Mouse (Mus musculus): ENCODE measurements around the gene Aif1. TPM values are rescaled to one million over a fixed set of nuclear protein-coding genes. Genes with fewer than 3 reads are reported as not detected.
A peak's percentile ranks its signal among the peaks of the same experiment; 100 is the strongest.

Gene Aif1
- 0.29 and 0.42 TPM in 2 replicates for total RNA-seq (2012; rRNA removed)
- polyA plus RNA-seq (2012; ENCODE audit: insufficient read depth in 1 of 2, insufficient read length in 2 of 2, low read depth in 1 of 2, low replicate concordance in 2 of 2, missing spikeins in 1 of 2): under 1 TPM in 1 of 2 experiments, not detected in 1; 0.45 TPM

DNA sequence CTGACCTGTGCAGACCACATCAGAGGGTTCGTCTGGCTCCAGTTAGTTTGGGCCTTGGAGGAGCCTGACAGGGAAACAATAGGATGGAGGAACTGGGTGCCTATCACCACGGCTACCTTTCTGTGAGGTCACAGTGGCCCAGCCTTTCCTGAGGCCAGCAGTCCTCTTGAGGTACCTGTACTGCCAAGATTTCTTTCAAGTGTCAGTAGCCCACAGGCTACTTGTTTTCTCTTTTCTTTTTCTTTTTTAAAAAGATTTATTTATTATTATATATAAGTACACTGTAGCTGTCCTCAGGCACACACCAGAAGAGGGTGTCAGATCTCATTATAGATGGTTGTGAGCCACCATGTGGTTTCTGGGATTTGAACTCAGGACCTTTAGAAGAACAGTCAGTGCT lies at the start of gene Aif1:
TSS of gene Aif1 (minus strand) at position 101 of the 400 bp plus-strand sequence.
- no peak within 1 kb of the TSS for H3K9ac ChIP-seq (ENCODE audit: control insufficient read depth, low read depth, low read length, poor library complexity, severe bottlenecking)
- peak within 1 kb of the TSS; percentile 39 for H3K27ac ChIP-seq (ENCODE audit: control insufficient read depth, low read depth, low read length)
- H3K27me3 ChIP-seq (ENCODE audit: control insufficient read depth in 1 of 2, insufficient read depth in 2 of 2, low read length in 2 of 2): no peaks in the 10 kb centered on the region
- peaks cover 0 to 15% of the 10 kb centered on the region in 2 experiments; a peak in 2 of 4 replicates for H3K36me3 ChIP-seq (ENCODE audit: control insufficient read depth in 1 of 2, insufficient read depth in 2 of 2, low read length in 2 of 2)
- H3K9me3 ChIP-seq (replicated peaks; ENCODE audit: insufficient read depth, low read length): no peaks in the 10 kb centered on the region
- H3K79me2 ChIP-seq (ENCODE audit: control insufficient read depth, insufficient read depth, low read length, poor library complexity): no peaks in the 10 kb centered on the region
- H3K4me3 ChIP-seq (ENCODE audit: control insufficient read depth in 1 of 2, insufficient read depth in 1 of 2, low read depth in 2 of 2, low read length in 2 of 2): no peak within 1 kb of the TSS
- no peak for DNase-seq (ENCODE audit: low read depth, low spot score)
- peaks cover 12 to 22% of the 10 kb centered on the region in 2 experiments for H3K4me1 ChIP-seq (ENCODE audit: control insufficient read depth in 1 of 2, insufficient read depth in 2 of 2, low read length in 2 of 2)
- no peak for TF ChIP-seq MXI1 (IDR thresholded peaks at IDR 0.05; ENCODE audit: low read depth, low read length)
- TF ChIP-seq TCF12 (IDR thresholded peaks at IDR 0.05; ENCODE audit: low read depth, low read length): no peak
- TF ChIP-seq HCFC1 (IDR thresholded peaks at IDR 0.05; ENCODE audit: low read depth, low read length): no peak
- TF ChIP-seq POLR2AphosphoS2 (IDR thresholded peaks at IDR 0.05; ENCODE audit: low read length): no peak
- TF ChIP-seq ETS1 (IDR thresholded peaks at IDR 0.05; ENCODE audit: low read depth, low read length): no peak
- TF ChIP-seq POLR2A (IDR thresholded peaks at IDR 0.05; ENCODE audit: control insufficient read depth in 1 of 2, insufficient read depth in 1 of 2, low read depth in 1 of 2, low read length in 2 of 2, poor library complexity in 1 of 2): no peak
- no peak for TF ChIP-seq MAFK (IDR thresholded peaks at IDR 0.05; ENCODE audit: borderline replicate concordance, low read depth, low read length)
- TF ChIP-seq BHLHE40 (IDR thresholded peaks at IDR 0.05; ENCODE audit: borderline replicate concordance, low read depth, low read length): no peak
- no peak for TF ChIP-seq MYB (IDR thresholded peaks at IDR 0.05; ENCODE audit: low read depth, low read length)
- no peak for TF ChIP-seq POLR2AphosphoS5 (IDR thresholded peaks at IDR 0.05; ENCODE audit: borderline replicate concordance, low read depth, low read length)
- TF ChIP-seq CTCF (IDR thresholded peaks at IDR 0.05 in 2 of 3, conservative IDR thresholded peaks at IDR 0.05 in 1 of 3; ENCODE audit: control insufficient read depth in 1 of 3, insufficient read depth in 1 of 3, low read depth in 2 of 3, low read length in 3 of 3, poor library complexity in 1 of 3, severe bottlenecking in 1 of 3): no peak
- TF ChIP-seq E2F4 (IDR thresholded peaks at IDR 0.05; ENCODE audit: borderline replicate concordance, low read depth, low read length): no peak
- no peak for TF ChIP-seq JUND (IDR thresholded peaks at IDR 0.05; ENCODE audit: low read depth, low read length)
- no peak for TF ChIP-seq USF1 (IDR thresholded peaks at IDR 0.05; ENCODE audit: low read depth, low read length)
- no peak for TF ChIP-seq CHD2 (IDR thresholded peaks at IDR 0.05; ENCODE audit: low read length)
- TF ChIP-seq GATA1 (IDR thresholded peaks at IDR 0.05; ENCODE audit: low read depth, low read length): no peak
- no peak for TF ChIP-seq TBP (IDR thresholded peaks at IDR 0.05; ENCODE audit: low read depth, low read length)
- TF ChIP-seq NELFE (IDR thresholded peaks at IDR 0.05; ENCODE audit: low read depth, low read length): no peak

DNA sequence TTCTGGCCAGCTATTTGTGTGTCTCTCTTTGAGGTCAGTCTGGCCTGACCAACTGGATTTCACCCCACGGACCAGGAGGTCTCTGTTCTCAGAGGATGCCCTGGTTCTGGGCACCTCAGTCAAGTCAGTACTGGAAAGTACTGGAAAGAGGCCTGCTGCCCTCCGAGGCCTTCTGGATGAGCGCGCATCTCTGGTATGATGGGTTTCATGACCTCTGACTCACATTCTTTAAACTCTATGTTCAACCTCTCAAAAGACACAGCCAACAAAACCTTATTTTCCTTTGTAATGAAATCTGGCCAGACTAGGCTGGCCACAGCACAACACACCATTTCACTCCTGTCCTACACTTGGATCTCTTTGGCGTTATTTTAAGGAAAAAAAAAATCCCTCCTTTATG lies 49.6 kb upstream of the Aif1 start:
- Histone ChIP-seq H3K36me3 (ENCODE audit: control insufficient read depth in 1 of 2, insufficient read depth in 2 of 2, low read length in 2 of 2) (peaks cover under 1 to 9% of the 10 kb centered on the region in 2 experiments; a peak in 3 of 4 replicates), H3K27me3 (ENCODE audit: control insufficient read depth in 1 of 2, insufficient read depth in 2 of 2, low read length in 2 of 2) (no peaks in the 10 kb centered on the region), H3K9ac (ENCODE audit: control insufficient read depth, low read depth, low read length, poor library complexity, severe bottlenecking) (no peak overlapping the region), H3K4me1 (ENCODE audit: control insufficient read depth in 1 of 2, insufficient read depth in 2 of 2, low read length in 2 of 2) (peaks cover 0 to 1% of the 10 kb centered on the region in 2 experiments; a peak in 2 of 4 replicates), H3K4me3 (ENCODE audit: control insufficient read depth in 1 of 2, insufficient read depth in 1 of 2, low read depth in 2 of 2, low read length in 2 of 2) (no peak overlapping the region), H3K9me3 (replicated peaks; ENCODE audit: insufficient read depth, low read length) (no peaks in the 10 kb centered on the region), H3K27ac (ENCODE audit: control insufficient read depth, low read depth, low read length) (no peak overlapping the region), H3K79me2 (ENCODE audit: control insufficient read depth, insufficient read depth, low read length, poor library complexity) (peaks cover 1% of the 10 kb centered on the region; the same call in 1 of the 2 replicates)
- DNase-seq (ENCODE audit: low read depth, low spot score): no peak
- TF ChIP-seq TAL1 (IDR thresholded peaks at IDR 0.05; ENCODE audit: low read length): no peak
- TF ChIP-seq BHLHE40 (IDR thresholded peaks at IDR 0.05; ENCODE audit: borderline replicate concordance, low read depth, low read length): no peak
- TF ChIP-seq USF2 (IDR thresholded peaks at IDR 0.05; ENCODE audit: borderline replicate concordance in 1 of 2, insufficient read depth in 1 of 2, low read depth in 1 of 2, low read length in 2 of 2): no peak
- TF ChIP-seq NRF1 (IDR thresholded peaks at IDR 0.05; ENCODE audit: insufficient read depth, low read depth, low read length, poor library complexity, severe bottlenecking): no peak
- TF ChIP-seq ZNF384 (IDR thresholded peaks at IDR 0.05; ENCODE audit: low read depth, low read length): no peak
- no peak for TF ChIP-seq CHD2 (IDR thresholded peaks at IDR 0.05; ENCODE audit: low read length)
- TF ChIP-seq MEF2A (IDR thresholded peaks at IDR 0.05; ENCODE audit: extremely low read depth, insufficient replicate concordance, low read depth, low read length, poor library complexity, severe bottlenecking): no peak
- TF ChIP-seq POLR2A (IDR thresholded peaks at IDR 0.05; ENCODE audit: control insufficient read depth in 1 of 2, insufficient read depth in 1 of 2, low read depth in 1 of 2, low read length in 2 of 2, poor library complexity in 1 of 2): no peak
- no peak for TF ChIP-seq ELF1 (IDR thresholded peaks at IDR 0.05; ENCODE audit: low read depth, low read length)
- TF ChIP-seq GABPA (IDR thresholded peaks at IDR 0.05; ENCODE audit: low read depth, low read length): no peak
- no peak for TF ChIP-seq POLR2AphosphoS2 (IDR thresholded peaks at IDR 0.05; ENCODE audit: low read length)
- no peak for TF ChIP-seq CHD1 (IDR thresholded peaks at IDR 0.05; ENCODE audit: low read depth, low read length)
- no peak for TF ChIP-seq SIN3A (IDR thresholded peaks at IDR 0.05; ENCODE audit: low read length)
- no peak for TF ChIP-seq MYC (IDR thresholded peaks at IDR 0.05; ENCODE audit: low read depth, low read length)
- no peak for TF ChIP-seq MXI1 (IDR thresholded peaks at IDR 0.05; ENCODE audit: low read depth, low read length)
- TF ChIP-seq POLR2AphosphoS5 (IDR thresholded peaks at IDR 0.05; ENCODE audit: borderline replicate concordance, low read depth, low read length): no peak
